Mouse (Mus musculus) thymus, postnatal 4 days (tissue): ENCODE data around the gene Trim71.

Source experiments
- DNase-seq: peaks from one replicate; pipeline ENCODE4 v3.0.0; 2021

Trim71 gene

GRCm38 (mm10) chr9:114563761-114564606 is at the start of gene Trim71:
TSS of gene Trim71 (minus strand) at chr9:114564369.
- peak; percentile 42 for DNase-seq

- peak; percentile 70 for DNase-seq
These were observed 48.9 kb upstream of the Trim71 start for GRCm38 (mm10) chr9:114613026-114613425.

DNA sequence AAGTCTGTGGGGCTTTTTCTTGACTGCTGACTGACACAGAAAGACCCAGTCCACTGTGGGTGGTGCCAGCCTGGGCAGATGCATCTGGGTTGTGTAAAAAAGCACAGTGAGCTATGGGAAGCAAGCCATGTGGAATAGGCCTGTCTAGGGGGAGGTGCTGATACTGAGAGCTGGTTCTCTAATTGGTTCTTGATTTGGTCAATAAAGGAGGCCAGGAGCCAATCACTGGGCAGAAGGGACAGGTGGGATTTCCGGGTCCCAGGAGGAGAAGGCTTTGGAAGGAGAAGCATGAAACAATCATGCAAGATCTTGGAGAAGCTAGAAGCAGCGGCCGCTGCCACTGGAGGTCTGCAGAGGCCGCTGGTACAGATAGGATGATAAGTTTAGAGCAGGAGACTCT is 48.4 kb upstream of the Trim71 start:
- DNase-seq: peak; percentile 25

GRCm38 (mm10) chr9:114610266-114610665 is 46.1 kb upstream of the Trim71 start:
- DNase-seq: no peak

GRCm38 (mm10) chr9:114603876-114604540 is 39.8 kb upstream of the Trim71 start:
- DNase-seq: peak; percentile 13

GRCm38 (mm10) chr9:114601096-114601495 is 36.9 kb upstream of the Trim71 start:
- DNase-seq: no peak

DNA sequence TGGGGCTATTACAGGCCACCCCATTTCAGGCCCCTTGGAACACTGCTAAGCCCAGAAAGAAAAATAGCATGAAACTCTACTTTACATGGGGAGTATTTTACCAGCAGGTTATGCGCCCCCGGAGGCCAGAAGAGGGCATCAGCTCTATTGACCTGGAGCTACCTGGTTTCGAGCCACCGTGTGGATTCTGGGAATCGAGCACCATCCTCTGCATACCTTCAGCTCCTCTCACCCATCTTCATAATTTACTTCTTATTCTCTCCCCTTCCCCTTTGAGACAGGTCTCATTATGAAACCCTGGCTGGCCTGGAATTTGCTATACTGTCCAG is 20.8 kb upstream of the Trim71 start:
- DNase-seq: peak; percentile 51

DNA sequence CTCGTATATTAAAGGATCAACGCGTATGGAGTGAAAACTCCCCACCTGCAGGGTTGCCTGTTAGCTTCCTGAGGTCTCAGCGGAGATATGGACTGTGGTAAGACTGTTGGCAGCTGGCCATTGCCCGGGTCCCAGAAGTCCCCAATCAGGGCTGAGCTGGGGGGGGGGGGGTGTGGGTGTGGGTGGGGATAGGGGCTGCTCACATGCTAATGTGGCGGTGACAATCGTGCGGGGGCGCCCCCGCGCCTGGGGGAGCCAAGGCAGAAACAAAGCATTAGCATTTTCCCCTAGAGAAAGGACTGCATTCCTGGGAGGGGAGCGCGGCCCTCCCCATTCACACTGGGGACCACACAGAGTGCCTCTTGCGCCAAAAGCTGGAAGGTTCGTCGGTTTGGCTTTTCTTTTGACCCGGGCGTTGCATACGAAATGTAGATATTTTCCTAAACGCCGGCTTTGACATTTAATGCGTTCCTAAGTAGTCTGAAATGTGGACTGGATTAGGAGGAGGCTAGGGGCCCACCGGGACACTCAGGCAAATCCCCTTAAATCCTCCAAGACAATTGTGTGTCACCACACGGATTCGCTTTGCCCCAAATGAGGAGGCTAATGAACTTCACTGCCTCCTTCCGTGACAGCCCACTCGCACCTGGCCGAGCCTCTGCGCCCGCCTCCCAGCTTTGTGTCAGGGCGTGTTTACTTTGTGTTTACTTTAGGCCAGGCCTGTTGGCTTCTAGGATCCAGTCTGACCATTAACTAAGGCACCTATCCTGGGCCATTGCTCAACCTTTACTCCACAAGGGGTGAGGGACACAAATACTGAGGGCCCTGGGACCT is 20.2 kb upstream of the Trim71 start:
- DNase-seq: no peak

DNA sequence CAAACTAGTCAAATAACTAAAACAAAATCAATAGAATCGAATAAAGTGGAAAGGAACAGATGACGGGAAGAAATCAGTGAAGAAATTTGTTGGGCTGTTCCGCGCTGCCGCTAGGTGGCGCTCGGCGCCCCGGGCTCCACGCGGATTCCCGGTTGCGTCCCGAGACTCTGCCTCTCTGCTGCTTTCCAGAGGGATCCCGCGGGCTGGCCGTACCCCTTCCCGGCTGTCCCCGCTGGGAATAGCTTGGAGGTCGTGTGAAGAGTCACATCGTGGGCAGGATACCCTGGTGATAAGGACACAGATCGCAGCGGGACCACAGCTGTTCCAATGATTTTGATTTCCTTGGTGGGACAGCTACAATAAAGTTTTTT is 19.6 kb upstream of the Trim71 start:
- DNase-seq: peak; percentile 75

DNA sequence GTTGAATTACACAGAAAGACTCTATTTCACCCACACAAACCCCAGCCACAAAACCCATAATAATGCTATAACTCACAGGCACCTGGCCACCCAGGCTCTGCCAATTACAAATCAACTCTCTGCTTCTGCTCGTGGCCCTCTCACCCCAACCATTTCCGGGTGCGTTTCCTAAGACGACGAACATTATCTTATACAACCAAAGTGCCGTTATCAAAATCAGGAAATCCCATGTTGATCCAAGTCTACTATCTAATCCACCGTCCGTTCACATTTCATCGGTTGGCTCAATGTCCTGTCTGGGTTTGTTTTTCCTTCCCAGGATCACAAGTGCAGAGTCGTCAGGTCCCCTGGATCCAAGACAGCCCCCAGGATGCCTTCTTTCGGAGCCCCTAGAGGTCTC is 14.5 kb upstream of the Trim71 start:
- DNase-seq: no peak

GRCm38 (mm10) chr9:114576001-114576400 is 11.8 kb upstream of the Trim71 start:
- DNase-seq: no peak

GRCm38 (mm10) chr9:114573528-114573927 is 9.4 kb upstream of the Trim71 start:
- no peak for DNase-seq

- DNase-seq: no peak
These were observed 4.7 kb upstream of the Trim71 start for GRCm38 (mm10) chr9:114568682-114569474.

DNA sequence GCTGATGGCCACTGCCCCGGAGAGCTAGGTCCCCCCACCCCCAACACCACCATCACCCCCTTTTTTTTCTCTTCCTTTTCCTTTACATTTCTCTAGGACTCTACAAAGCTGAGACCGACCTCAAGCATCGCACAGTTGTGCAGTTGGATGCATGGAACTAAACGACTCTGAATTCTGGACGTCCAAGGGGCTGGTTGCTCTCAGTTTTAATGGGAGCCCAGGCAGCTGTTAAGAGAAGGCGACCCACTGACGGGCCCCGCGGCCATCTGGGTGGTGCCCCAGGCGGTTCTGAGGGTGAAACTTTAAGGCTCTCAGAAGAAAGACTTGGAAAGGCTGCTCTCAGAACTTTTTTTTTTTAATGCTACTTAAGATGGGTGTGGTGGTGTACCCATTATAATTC is 498 bp upstream of the Trim71 start:
- DNase-seq: no peak

DNA sequence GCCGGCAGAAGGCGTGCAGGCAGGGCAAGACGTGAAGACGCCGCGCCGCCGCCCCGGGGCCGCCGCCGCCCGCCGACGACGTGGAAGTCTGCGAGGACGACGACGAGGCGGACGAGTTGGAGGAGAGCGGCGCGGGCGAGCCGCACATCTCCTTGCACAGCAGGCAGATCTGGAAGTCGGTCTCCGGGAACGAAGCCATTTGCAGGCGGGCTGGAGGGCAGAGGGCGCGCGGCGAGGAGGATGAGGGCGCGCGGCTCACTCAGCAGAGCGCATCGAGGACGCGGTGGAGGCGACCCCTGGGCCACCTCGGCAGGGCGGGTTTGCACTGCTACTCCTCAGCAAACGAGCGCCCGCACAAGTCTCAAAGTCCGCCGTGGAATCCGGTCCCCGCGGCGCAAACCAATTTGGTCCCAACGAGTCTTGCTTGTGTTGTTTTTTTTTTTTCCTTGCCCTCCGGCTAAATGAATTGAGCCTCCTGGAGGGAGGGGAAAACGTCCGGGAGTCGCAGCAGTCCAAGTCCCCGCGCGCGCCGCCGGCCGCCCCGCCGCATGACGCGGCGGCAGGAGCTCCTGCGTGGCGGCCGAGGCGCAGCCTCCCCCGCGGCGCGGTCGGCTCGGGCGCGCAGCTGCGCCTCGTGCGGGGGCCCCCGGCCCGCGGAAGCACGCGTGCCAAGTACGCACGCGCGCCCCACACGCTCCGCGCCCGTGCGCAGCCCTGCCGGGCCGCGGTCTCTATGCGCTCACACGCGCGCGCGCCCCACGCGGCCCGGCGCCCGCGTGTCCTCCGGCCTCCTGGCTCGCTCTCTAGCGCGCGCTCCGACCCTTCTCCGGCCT is 1.0 kb downstream of the Trim71 start:
- DNase-seq: peak; percentile 58

DNA sequence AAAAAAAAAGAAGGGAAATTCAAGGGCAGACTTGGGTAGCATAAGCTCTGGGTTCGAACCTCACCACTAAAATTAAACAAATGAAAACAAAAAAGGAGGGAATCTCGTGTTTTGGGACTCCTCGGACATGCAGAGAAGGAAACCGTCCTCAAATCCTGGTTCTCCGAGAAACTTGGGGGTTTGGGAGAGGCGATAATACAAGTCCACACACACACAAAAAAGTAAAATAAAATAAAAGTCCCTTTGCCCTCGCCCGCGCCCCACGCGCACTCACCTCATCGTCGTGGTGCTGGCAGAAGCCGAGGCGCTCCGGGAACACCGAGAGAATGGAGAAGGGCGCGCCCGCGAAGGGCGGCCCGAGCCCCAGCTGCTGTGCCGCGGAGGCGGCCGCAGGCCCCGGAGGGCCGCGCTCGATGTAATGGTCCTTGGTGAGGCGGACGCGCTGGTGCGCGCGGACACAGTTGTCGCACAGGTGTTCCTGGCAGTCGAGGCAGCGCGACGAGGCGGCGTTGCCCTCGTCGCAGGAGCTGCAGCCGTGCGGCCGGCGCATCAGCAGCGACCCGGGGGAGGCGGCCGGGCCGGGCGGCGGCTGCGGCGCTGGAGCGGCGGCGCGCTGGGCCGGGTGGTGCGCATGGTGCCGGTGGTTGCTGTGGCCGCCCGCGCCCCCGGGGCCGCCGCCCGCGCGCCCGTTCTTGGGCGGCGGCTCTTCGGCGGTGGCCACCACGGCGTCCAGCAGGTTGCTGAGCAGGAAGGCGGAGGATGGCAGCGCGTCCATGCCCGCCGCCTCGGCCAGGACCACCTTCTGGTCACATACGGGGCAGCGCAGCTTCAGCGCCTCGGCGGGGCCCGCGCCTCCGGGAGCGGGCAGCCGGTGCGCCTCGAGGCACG is 1.9 kb downstream of the Trim71 start:
- DNase-seq: peak; percentile 38

DNA sequence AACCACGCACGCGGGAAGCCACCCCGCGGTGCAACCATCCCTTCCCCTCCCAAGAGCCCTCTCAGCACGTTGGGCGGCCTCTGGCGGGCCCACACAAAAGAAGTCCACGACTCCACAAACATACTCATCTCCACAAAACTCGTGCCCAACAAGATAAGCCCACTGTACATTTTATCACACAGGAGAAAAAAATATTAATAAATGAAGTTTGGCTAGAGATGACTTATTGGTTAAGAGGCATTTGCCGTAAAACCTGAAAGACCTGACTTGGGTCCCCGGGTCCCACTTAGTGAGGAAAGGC is 2.5 kb downstream of the Trim71 start:
- no peak for DNase-seq

- DNase-seq: no peak
These were observed 3.1 kb downstream of the Trim71 start for GRCm38 (mm10) chr9:114560771-114561670.

- no peak for DNase-seq
These were observed 4.0 kb downstream of the Trim71 start for GRCm38 (mm10) chr9:114560141-114560540.

DNA sequence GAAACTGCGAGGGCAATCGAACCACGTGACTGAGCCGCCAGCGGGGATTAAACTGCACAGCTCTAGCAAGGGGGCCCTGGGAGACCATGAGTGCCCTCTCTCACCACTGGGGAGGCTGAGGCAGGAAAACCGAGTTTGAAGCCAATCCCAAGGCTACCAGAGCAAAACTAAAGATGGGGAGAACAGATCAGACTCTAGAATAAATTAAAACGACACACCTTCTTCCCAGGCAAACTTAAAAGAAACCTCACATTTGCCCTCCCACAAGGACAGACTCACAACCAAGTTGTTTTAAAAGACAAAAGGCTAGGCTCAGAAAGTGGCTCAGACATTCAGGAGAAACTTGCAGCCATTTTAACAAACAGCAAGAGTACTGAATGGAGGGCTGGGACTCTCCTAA is 7.1 kb downstream of the Trim71 start:
- DNase-seq: no peak
